Mouse (Mus musculus): ENCODE data around the gene Zfp811.

DNA sequence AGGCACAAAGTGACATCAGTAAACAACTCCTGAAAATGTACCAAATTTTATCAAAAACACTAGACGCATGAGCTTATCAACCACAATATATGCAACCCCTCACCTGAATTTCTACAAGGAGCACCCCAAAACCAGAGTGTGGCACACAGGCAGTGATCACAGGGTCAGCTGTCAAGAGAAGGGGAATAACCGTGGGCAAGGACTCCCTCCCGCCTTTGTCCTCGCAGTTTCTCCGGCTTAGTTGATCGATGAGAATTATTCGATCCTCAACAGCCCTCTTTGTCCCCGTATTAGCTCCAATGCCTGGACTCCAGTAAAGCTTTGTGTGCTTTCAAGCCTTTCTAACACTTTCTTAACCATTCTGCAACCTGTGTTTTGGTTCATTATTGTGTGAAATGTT is 810 bp downstream of the Zfp811 start:
- TF ChIP-seq CTCF (IDR thresholded peaks at IDR 0.05; ENCODE audit: low read depth): no peak
- TF ChIP-seq EP300 (optimal IDR thresholded peaks at IDR 0.05): no peak

All from stomach, postnatal 0 days (tissue).